In genomic region chr16:23231168-23231567, GRCm38 (mm10) we compare ENCODE assay signal across 14 mouse cellular contexts. TPM values are rescaled to one million over a fixed set of nuclear protein-coding genes. Genes with fewer than 3 reads are reported as not detected.
A peak's percentile ranks its signal among the peaks of the same experiment; 100 is the strongest.
DNase-seq lines count a peak whose midpoint lies in the region; ATAC-seq and TF ChIP-seq lines count a peak whose summit lies in the region.
"Had no signal": no experiment of that assay in that cellular context is flagged by ENCODE, and none has a peak within 500 bp of the region (broad histone marks: within the 10 kb centered on the region; RNA-seq: fewer than 3 reads in every experiment).

No protein-coding gene starts in this region.

- no peak overlapping the region for H3K27ac ChIP-seq in kidney, embryonic 14.5 days (ENCODE audit: low read depth, low read length)
- H3K27ac ChIP-seq in heart, embryonic 10.5 days: peak overlapping the region; percentile 10; the same call in 1 of the 2 replicates
- no peak overlapping the region for H3K27ac ChIP-seq in kidney, postnatal 0 days
- peak overlapping the region; percentile 32; the same call in 1 of the 2 replicates for H3K27ac ChIP-seq in macrophage
- H3K27ac ChIP-seq: forebrain, embryonic 15.5 days; hindbrain, embryonic 15.5 days; liver, embryonic 14.5 days had no signal

- no peak overlapping the region for H3K4me3 ChIP-seq in kidney, embryonic 14.5 days (ENCODE audit: low read length)
- no peak overlapping the region for H3K4me3 ChIP-seq in heart, embryonic 10.5 days
- H3K4me3 ChIP-seq in kidney, postnatal 0 days (replicated peaks; ENCODE audit: low read depth, low read length): no peak overlapping the region
- no peak overlapping the region for H3K4me3 ChIP-seq in macrophage (ENCODE audit: inconsistent target)
- H3K4me3 ChIP-seq: forebrain, embryonic 15.5 days; hindbrain, embryonic 15.5 days; myocyte; stomach, embryonic 15.5 days had no signal

- TF ChIP-seq CTCF in kidney, postnatal 0 days (IDR thresholded peaks at IDR 0.05; ENCODE audit: low read depth): no peak

- H3K9ac ChIP-seq in kidney, embryonic 14.5 days (ENCODE audit: low read depth, low read length): no peak overlapping the region
- H3K9ac ChIP-seq in kidney, postnatal 0 days (ENCODE audit: low read depth, low read length): no peak overlapping the region
- H3K9ac ChIP-seq: forebrain, embryonic 15.5 days; hindbrain, embryonic 15.5 days; liver, embryonic 14.5 days; stomach, embryonic 15.5 days had no signal

- no peak; the same call in 1 of the 2 replicates for ATAC-seq in kidney, embryonic 14.5 days (ENCODE audit: low FRiP score, low TSS enrichment)
- no peak for ATAC-seq in kidney, postnatal 0 days (replicated peaks; ENCODE audit: low FRiP score, low read depth)
- ATAC-seq: forebrain, embryonic 15.5 days had no signal

- H3K4me1 ChIP-seq in kidney, embryonic 14.5 days (ENCODE audit: control insufficient read depth, insufficient read depth, low read length): peaks cover 58% of the 10 kb centered on the region
- H3K4me1 ChIP-seq in heart, embryonic 10.5 days: peaks cover 42% of the 10 kb centered on the region
- H3K4me1 ChIP-seq in kidney, postnatal 0 days (replicated peaks; ENCODE audit: insufficient read depth, low read length): peaks cover 27% of the 10 kb centered on the region

- H3K36me3 ChIP-seq in kidney, embryonic 14.5 days (ENCODE audit: control insufficient read depth, insufficient read depth, low read length): no peaks in the 10 kb centered on the region
- H3K36me3 ChIP-seq in heart, embryonic 10.5 days: 0 out of 2 replicates have a peak, but pooled peaks cover 4% of the 10 kb centered on the region
- H3K36me3 ChIP-seq in kidney, postnatal 0 days (ENCODE audit: insufficient read depth, low read length): no peaks in the 10 kb centered on the region
- no peaks in the 10 kb centered on the region for H3K36me3 ChIP-seq in macrophage (ENCODE audit: inconsistent target)
- H3K36me3 ChIP-seq: hindbrain, embryonic 15.5 days; stomach, embryonic 15.5 days had no signal

- H3K79me2 ChIP-seq in macrophage (ENCODE audit: inconsistent target): peaks cover 50% of the 10 kb centered on the region

- H3K27me3 ChIP-seq in kidney, embryonic 14.5 days (ENCODE audit: control insufficient read depth, insufficient read depth, low read length): no peaks in the 10 kb centered on the region
- H3K27me3 ChIP-seq in heart, embryonic 10.5 days (ENCODE audit: insufficient read depth, poor library complexity, severe bottlenecking): peaks cover 18% of the 10 kb centered on the region; the same call in 1 of the 2 replicates
- H3K27me3 ChIP-seq in kidney, postnatal 0 days (ENCODE audit: insufficient read depth, low read length): no peaks in the 10 kb centered on the region
- H3K27me3 ChIP-seq: CH12.LX; forebrain, embryonic 15.5 days; hindbrain, embryonic 15.5 days; stomach, embryonic 15.5 days had no signal

- WGBS in kidney, embryonic 14.5 days: 32% methylated on average over 4 of the region's 4 CpGs
- WGBS in heart, embryonic 10.5 days: 54% methylated on average over 4 of the region's 4 CpGs
- 41% methylated on average over 4 of the region's 4 CpGs for WGBS in kidney, postnatal 0 days
- 95% methylated on average over 4 of the region's 4 CpGs for WGBS in macrophage (ENCODE audit: missing documents)

- intact Hi-C loops in left cerebral cortex, postnatal 25 days (cut with DNase I): no loop called here

- no peak overlapping the region for H3K4me2 ChIP-seq in kidney, embryonic 14.5 days (replicated peaks; ENCODE audit: low read depth, low read length)
- H3K4me2 ChIP-seq in kidney, postnatal 0 days (ENCODE audit: low read length): 0 out of 2 replicates have a peak overlapping the region, but pooled peaks have one; percentile 3
- H3K4me2 ChIP-seq: forebrain, embryonic 15.5 days; hindbrain, embryonic 15.5 days; stomach, embryonic 15.5 days had no signal

- peak; percentile 23 for DNase-seq in kidney, adult 11 months
- no peak for DNase-seq in heart, embryonic 10.5 days (ENCODE audit: low spot score)
- no peak for DNase-seq in kidney, postnatal 0 days (ENCODE audit: low spot score)
- no peak for DNase-seq in layer of hippocampus, adult 8-10 months (ENCODE audit: low spot score in 2 of 2)
- DNase-seq in frontal cortex, postnatal 36 days (ENCODE audit: low spot score in 2 of 2): no peak
- DNase-seq in left cerebral cortex, postnatal 25 days (ENCODE audit: low spot score in 2 of 2): no peak

- H3K9me3 ChIP-seq in kidney, embryonic 14.5 days (ENCODE audit: control insufficient read depth, low read length): no peaks in the 10 kb centered on the region
- no peaks in the 10 kb centered on the region for H3K9me3 ChIP-seq in heart, embryonic 10.5 days
- no peaks in the 10 kb centered on the region for H3K9me3 ChIP-seq in kidney, postnatal 0 days (replicated peaks; ENCODE audit: low read length)
- H3K9me3 ChIP-seq: forebrain, embryonic 15.5 days; hindbrain, embryonic 15.5 days; stomach, embryonic 15.5 days had no signal

RNA-seq across cellular contexts. Expression of gene St6gal1, which starts 6.6 kb away (rescaled TPM):
- polyA plus RNA-seq in kidney, embryonic 14.5 days (2014; fragmentation: Nextera tagmentation; extraction: Ambion mirVana): 32.5 and 36.7 TPM in 2 replicates
- polyA plus RNA-seq in heart, embryonic 10.5 days (2016; fragmentation: Nextera tagmentation; extraction: Ambion mirVana): 11.2 and 18.0 TPM in 2 replicates
- 24.5 and 28.6 TPM in 2 replicates for polyA plus RNA-seq in kidney, postnatal 0 days (2015; fragmentation: Nextera tagmentation; extraction: Ambion mirVana)
- total RNA-seq in macrophage (2018; cell fraction: chromatin; rRNA removed): 10 to 100 TPM in 12 of 26 experiments, 1 to 10 TPM in 12, under 1 TPM in 2; 0.26 to 52.6 (median 8.3) TPM
- total RNA-seq in macrophage (2018; cell fraction: cytosol; rRNA removed): 10 to 100 TPM in 16 of 26 experiments, 1 to 10 TPM in 10; 5.6 to 72.7 (median 28.0) TPM
- 10 to 100 TPM in 16 of 26 experiments, 1 to 10 TPM in 10; 6.9 to 68.1 (median 19.1) TPM for total RNA-seq in macrophage (2018; cell fraction: nucleus; rRNA removed)
- 24.0 to 59.9 TPM (median 43.6 TPM) in 3 replicates for polyA plus RNA-seq in macrophage (2018)
- 10 to 100 TPM; 14.0 to 22.7 (median 17.8) TPM for total RNA-seq in layer of hippocampus, adult 8-10 months (2022)
- 10 to 100 TPM; 13.1 to 13.5 TPM for total RNA-seq in left cerebral cortex, postnatal 25 days (2021)

Comparison
In these comparisons a context has a peak if more than half of its experiments do, and no peak if none do; other contexts are left out.
1. H3K27ac ChIP-seq: peak in heart, embryonic 10.5 days (single experiment) and macrophage (single experiment); none in kidney, embryonic 14.5 days (single experiment) and kidney, postnatal 0 days (single experiment).